Mouse (Mus musculus) liver, embryonic 11.5 days (tissue): ENCODE data around the gene Fcgr2b. TPM values are rescaled to one million over a fixed set of nuclear protein-coding genes. Genes with fewer than 3 reads are reported as not detected.
"Not testable (repeated sequence)": the region's sequence is repeated elsewhere in the genome, so short reads cannot be mapped to it uniquely, and the experiment has no call there.

Experiments used
- ATAC-seq: fragments of 200-750 bp; cut with Nextera tagmentation; replicated peaks from 2 replicates; pipeline ENCODE4 v1.8.0; 2017; ENCODE audit warnings: moderate number of reproducible peaks, mild to moderate bottlenecking, moderate TSS enrichment, moderate library complexity; ENCODE audit not compliant: low FRiP score
- DNase-seq: peaks from one replicate; pipeline ENCODE4 v3.0.0-alpha.2; 2017; ENCODE audit warnings: low spot score
- H3K27ac ChIP-seq: fragments of 300-500 bp; sonication (generic); 2 replicates; pipeline ENCODE4 v1.5.1; 2014; ENCODE audit warnings: mild to moderate bottlenecking, low read depth, low read length, control low read depth
- H3K27me3 ChIP-seq: fragments of 300-500 bp; sonication (generic); replicated peaks from 2 replicates; pipeline ENCODE4 v1.6.1; 2014; ENCODE audit warnings: low read length, mixed read lengths; ENCODE audit not compliant: control insufficient read depth, insufficient read depth
- H3K36me3 ChIP-seq: fragments of 300-500 bp; sonication (generic); 2 replicates; pipeline ENCODE4 v1.6.1; 2014; ENCODE audit warnings: mild to moderate bottlenecking, low read length, moderate library complexity, mixed read lengths; ENCODE audit not compliant: control insufficient read depth, insufficient read depth
- H3K4me1 ChIP-seq: fragments of 300-500 bp; sonication (generic); replicated peaks from 2 replicates; pipeline ENCODE4 v1.6.1; 2014; ENCODE audit warnings: low read length, mixed read lengths; ENCODE audit not compliant: control insufficient read depth, insufficient read depth
- H3K4me2 ChIP-seq: fragments of 300-500 bp; sonication (generic); 2 replicates; pipeline ENCODE4 v1.6.1; 2014; ENCODE audit warnings: mild to moderate bottlenecking, control low read depth, moderate library complexity
- H3K4me3 ChIP-seq: fragments of 300-500 bp; sonication (generic); 2 replicates; pipeline ENCODE4 v1.5.1; 2014; ENCODE audit warnings: low read depth, low read length, control low read depth
- H3K9ac ChIP-seq: fragments of 300-500 bp; sonication (generic); 2 replicates; pipeline ENCODE4 v1.6.1; 2014; ENCODE audit warnings: low read depth, low read length, control low read depth
- H3K9me3 ChIP-seq: fragments of 300-500 bp; sonication (generic); 2 replicates; pipeline ENCODE4 v1.6.1; 2016; ENCODE audit warnings: low read length, inconsistent platforms, mixed read lengths; ENCODE audit not compliant: control insufficient read depth
- WGBS: fragments of 180-500 bp; shearing (Covaris S2); extraction: QIAGEN DNeasy Blood & Tissue Kit; methylation state at CpG from one replicate; pipeline ENCODE4 v1.1.7; 2014; 5-methylcytosine and 5-hydroxymethylcytosine counted together
- polyA plus RNA-seq: library from polyadenylated mRNA; unstranded; fragments of >200 nt; fragmentation: Nextera tagmentation; extraction: Ambion mirVana; gene quantifications from 2 replicates; pipeline ENCODE4 v1.2.1, GENCODE M21; 2014

Gene Fcgr2b
- polyA plus RNA-seq, 1 experiment from 2014 or later, result 2.0 TPM

DNA sequence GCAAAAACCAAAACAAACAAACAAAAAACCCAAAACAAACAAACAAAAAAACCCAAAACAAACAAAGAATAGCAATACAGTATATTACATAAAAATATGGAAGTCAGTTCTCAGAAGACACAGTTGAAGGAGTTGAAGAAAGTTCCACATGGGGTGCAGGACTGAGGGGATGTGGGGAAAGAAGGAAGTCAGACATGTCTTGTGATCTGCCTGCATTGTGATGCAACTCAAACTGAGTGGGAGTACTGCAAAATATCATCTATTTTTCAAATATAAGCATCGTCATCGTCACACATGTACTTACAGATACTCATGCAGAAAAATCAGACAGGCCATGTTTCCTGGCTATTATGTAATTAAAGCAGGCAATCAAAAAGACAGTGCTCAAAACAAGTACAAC is 23.2 kb downstream of the Fcgr2b start:
- no peak for ATAC-seq
- no peak overlapping the region for H3K4me3 ChIP-seq
- H3K4me2 ChIP-seq, result no peak overlapping the region
- H3K9ac ChIP-seq, result no peak overlapping the region
- H3K36me3 ChIP-seq, result no peaks in the 10 kb centered on the region
- 76% methylated on average over 2 of the region's 2 CpGs for WGBS
- H3K27ac ChIP-seq, result no peak overlapping the region
- H3K27me3 ChIP-seq, result no peaks in the 10 kb centered on the region
- DNase-seq, result no peak
- no peaks in the 10 kb centered on the region for H3K9me3 ChIP-seq
- H3K4me1 ChIP-seq, result no peaks in the 10 kb centered on the region

DNA sequence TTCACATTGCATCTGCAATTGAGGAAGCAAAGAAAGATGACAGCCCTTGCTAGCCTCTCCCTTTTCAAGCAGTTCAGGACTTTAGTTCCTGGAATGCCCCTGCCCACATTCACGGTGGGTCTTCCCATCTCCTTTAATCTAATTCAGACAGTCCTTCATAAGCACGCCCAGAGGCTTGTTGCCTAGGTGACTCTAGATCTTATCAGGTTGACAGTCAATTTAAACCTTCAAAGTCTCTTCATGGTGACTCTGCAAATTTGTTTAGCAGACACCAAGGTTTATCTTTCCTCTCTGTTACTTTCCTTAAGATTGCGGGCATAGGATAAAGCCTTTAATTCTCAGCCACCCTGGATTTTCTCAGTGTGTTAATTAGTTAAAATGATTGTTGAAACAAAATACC is 25.6 kb downstream of the Fcgr2b start:
- Histone ChIP-seq H3K4me1 (no peaks in the 10 kb centered on the region), H3K27me3 (no peaks in the 10 kb centered on the region), H3K9me3 (peaks cover 4% of the 10 kb centered on the region; the same call in 1 of the 2 replicates), H3K4me2 (no peak overlapping the region), H3K36me3 (no peaks in the 10 kb centered on the region), H3K27ac (no peak overlapping the region), H3K9ac (no peak overlapping the region), H3K4me3 (no peak overlapping the region)
- WGBS, result 16% methylated on average over 3 of the region's 3 CpGs
- no peak for DNase-seq
- ATAC-seq, result peak; percentile 70

DNA sequence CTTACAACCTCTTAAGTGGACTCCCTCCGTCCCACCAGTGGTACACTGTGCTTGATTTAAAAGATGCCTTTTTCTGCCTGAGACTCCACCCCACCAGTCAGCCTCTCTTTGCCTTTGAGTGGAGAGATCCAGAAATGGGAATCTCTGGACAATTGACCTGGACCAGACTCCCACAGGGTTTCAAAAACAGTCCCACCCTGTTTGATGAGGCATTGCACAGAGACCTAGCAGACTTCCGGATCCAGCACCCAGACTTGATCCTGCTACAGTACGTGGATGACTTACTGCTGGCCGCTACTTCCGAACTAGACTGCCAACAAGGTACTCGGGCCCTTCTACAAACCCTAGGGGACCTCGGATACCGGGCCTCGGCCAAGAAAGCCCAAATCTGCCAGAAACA is 31.4 kb downstream of the Fcgr2b start:
- H3K36me3 ChIP-seq, H3K4me3 ChIP-seq, H3K27ac ChIP-seq, DNase-seq, H3K4me1 ChIP-seq, H3K9me3 ChIP-seq, ATAC-seq, H3K9ac ChIP-seq, H3K27me3 ChIP-seq, H3K4me2 ChIP-seq: not testable (repeated sequence)
- WGBS, result 90% methylated on average over 3 of the region's 9 CpGs

DNA sequence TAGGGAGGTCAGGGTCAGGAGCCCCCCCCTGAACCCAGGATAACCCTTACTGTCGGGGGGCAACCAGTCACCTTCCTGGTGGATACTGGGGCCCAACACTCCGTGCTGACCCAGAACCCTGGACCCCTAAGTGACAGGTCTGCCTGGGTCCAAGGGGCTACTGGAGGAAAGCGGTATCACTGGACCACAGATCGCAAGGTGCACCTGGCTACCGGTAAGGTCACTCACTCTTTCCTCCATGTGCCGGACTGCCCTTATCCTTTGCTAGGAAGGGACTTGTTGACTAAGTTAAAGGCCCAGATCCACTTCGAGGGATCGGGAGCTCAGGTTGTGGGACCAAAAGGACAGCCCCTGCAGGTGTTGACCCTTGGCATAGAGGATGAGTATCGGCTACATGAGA is 32.2 kb downstream of the Fcgr2b start:
- ATAC-seq, H3K4me2 ChIP-seq, H3K9me3 ChIP-seq, H3K9ac ChIP-seq, H3K36me3 ChIP-seq, DNase-seq, H3K27me3 ChIP-seq, H3K4me3 ChIP-seq, H3K4me1 ChIP-seq, H3K27ac ChIP-seq: not testable (repeated sequence)
- 95% methylated on average over 9 of the region's 9 CpGs for WGBS

DNA sequence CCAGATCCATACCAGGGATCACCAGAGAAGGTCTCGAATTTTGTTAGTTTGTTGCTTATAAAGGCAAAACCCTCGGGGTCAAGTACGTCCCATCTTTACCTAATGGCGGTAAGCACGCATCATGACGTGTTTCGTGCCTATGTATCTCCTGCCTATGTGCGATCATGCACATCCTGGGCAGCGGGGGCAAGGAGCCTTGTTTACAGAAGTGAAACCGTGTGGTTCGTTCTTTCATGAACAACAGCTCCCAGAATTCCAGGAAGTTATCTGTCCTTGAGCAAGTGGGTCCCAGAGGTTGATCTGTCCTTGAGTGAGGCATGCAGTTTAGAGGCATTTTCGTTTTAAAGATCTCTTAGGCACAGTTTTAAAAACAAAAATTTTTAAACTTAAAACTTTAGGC is 37.1 kb downstream of the Fcgr2b start:
- 84% methylated on average over 12 of the region's 12 CpGs for WGBS
- no peaks in the 10 kb centered on the region for H3K27me3 ChIP-seq
- H3K36me3 ChIP-seq, result no peaks in the 10 kb centered on the region
- no peak overlapping the region for H3K4me3 ChIP-seq
- H3K27ac ChIP-seq, result no peak overlapping the region
- H3K4me1 ChIP-seq, result no peaks in the 10 kb centered on the region
- ATAC-seq (no peak), DNase-seq (no peak)
- H3K9ac ChIP-seq, result no peak overlapping the region
- H3K9me3 ChIP-seq, result no peaks in the 10 kb centered on the region
- H3K4me2 ChIP-seq, result no peak overlapping the region

DNA sequence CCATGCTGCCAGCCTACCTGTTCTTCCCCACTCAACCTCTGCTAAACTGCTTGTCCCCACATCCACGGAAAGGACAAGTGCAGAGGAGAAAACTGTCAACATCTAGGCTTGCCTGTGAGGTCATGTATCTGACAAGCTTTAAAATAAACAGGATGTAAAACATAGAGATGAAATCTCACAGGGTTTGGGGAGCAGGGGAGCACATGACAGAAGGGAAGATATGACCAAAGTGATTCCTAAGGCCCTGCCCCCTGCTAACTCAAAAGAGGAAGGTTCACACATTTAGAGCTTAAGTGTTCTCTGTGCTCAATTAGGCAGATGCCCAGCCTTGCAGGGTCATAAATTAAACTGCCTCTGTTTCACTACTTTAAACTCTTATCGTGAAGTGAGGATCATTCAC is 42.0 kb downstream of the Fcgr2b start:
- ATAC-seq (no peak), DNase-seq (no peak)
- H3K4me2 ChIP-seq, result no peak overlapping the region
- no peaks in the 10 kb centered on the region for H3K9me3 ChIP-seq
- no peaks in the 10 kb centered on the region for H3K36me3 ChIP-seq
- no peaks in the 10 kb centered on the region for H3K4me1 ChIP-seq
- H3K9ac ChIP-seq, result no peak overlapping the region
- WGBS, result 62% methylated on average over 2 of the region's 2 CpGs
- no peaks in the 10 kb centered on the region for H3K27me3 ChIP-seq
- H3K27ac ChIP-seq, result no peak overlapping the region
- no peak overlapping the region for H3K4me3 ChIP-seq

DNA sequence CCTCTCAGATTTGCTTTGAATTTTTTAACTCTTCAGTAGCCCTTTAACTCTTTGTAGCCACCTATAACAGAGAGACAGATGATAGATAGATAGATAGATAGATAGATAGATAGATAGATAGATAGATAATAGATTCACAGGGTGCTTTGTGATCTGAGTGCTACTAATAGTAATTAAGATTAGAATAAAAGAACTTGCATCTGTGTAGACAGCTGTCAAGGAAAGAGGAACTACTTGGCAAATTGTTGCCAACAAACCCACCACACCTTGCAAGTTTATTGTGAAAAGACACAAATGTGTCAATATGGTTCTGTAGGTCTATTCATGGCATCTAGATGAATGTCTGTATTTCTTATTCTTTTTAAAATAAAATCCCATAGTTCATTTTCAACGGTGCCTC is 42.4 kb downstream of the Fcgr2b start:
- Histone ChIP-seq H3K4me3 (no peak overlapping the region), H3K36me3 (no peaks in the 10 kb centered on the region), H3K9ac (no peak overlapping the region), H3K9me3 (no peaks in the 10 kb centered on the region), H3K4me2 (no peak overlapping the region), H3K27ac (no peak overlapping the region), H3K27me3 (no peaks in the 10 kb centered on the region), H3K4me1 (no peaks in the 10 kb centered on the region)
- DNase-seq (no peak), ATAC-seq (no peak)
- 72% methylated on average over 1 of the region's 1 CpGs for WGBS

DNA sequence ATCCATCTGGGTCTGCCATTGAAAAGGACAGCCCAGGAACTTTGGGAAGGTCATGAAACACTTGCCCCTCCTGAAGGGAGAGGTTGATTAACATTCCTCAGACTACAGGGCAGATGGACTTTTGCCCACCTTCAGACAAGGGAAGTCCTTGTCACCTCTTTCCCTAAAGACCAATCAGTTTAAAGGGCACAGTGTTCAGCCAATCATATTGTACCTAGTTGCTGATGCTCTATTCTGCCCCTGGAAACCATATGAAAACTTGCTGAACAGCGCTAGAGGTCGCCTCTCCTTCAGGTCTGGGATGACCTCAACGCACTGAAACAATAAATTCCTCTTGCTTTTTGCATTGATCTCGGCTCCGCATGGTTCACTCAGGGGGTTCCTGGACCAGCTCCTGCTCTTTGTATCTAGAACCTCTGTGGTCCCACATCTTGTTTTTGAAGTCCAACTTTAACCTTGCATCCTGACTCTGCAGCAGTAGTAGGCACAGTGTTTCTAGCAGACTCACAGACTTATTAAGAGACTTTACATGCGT is 42.9 kb downstream of the Fcgr2b start:
- no peak overlapping the region for H3K4me3 ChIP-seq
- H3K27ac ChIP-seq, result no peak overlapping the region
- 74% methylated on average over 6 of the region's 6 CpGs for WGBS
- H3K4me2 ChIP-seq, result no peak overlapping the region
- ATAC-seq (no peak), DNase-seq (no peak)
- no peaks in the 10 kb centered on the region for H3K4me1 ChIP-seq
- no peaks in the 10 kb centered on the region for H3K9me3 ChIP-seq
- no peak overlapping the region for H3K9ac ChIP-seq
- no peaks in the 10 kb centered on the region for H3K36me3 ChIP-seq
- H3K27me3 ChIP-seq, result no peaks in the 10 kb centered on the region

DNA sequence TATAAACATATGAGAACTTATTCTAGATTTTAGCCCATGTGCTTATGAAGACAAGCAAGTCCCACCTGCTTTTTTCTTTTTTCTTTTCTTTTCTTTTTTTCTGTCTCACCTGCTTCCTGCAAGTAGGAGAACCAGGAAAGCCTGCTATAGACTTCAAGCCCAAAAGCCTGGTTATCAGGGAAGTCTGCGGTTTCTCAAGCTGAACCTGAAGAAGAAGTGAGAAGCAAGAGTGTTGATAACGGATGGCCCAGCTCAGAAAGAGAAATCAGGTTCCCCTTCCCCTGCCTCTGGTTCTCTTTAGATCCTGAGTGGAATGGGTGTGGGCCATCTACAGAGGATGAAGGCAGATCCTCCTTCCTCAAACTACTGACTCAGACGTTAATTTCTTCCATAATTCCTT is 44.3 kb downstream of the Fcgr2b start:
- H3K27me3 ChIP-seq, result no peaks in the 10 kb centered on the region
- DNase-seq (no peak), ATAC-seq (no peak)
- H3K9ac ChIP-seq, result no peak overlapping the region
- H3K27ac ChIP-seq, result no peak overlapping the region
- no peaks in the 10 kb centered on the region for H3K36me3 ChIP-seq
- no peaks in the 10 kb centered on the region for H3K9me3 ChIP-seq
- no peaks in the 10 kb centered on the region for H3K4me1 ChIP-seq
- 58% methylated on average over 3 of the region's 3 CpGs for WGBS
- no peak overlapping the region for H3K4me2 ChIP-seq
- H3K4me3 ChIP-seq, result no peak overlapping the region
